Mouse (Mus musculus) T-helper 1 cell (primary cell): ENCODE results near the gene Krt5.
"Not testable (repeated sequence)": the region's sequence is repeated elsewhere in the genome, so short reads cannot be mapped to it uniquely, and the experiment has no call there.

ENCODE experiments used
- in situ Hi-C: fragments of 300-600 bp; cut with MboI, MseI; formaldehyde crosslinking; loops from one replicate; pipeline ENCODE4 v1.15.1; 2025; ENCODE audit warnings: high pct_unique_total_duplicates

The Krt5 gene

GRCm38 (mm10) chr15:101712720-101713119, at the start of gene Krt5:
Krt5 (minus strand) TSS chr15:101712898.
- in situ Hi-C loops, result loop anchor here (5.0 to 25.0 kb wide), 2 partner anchors 85 to 1775 kb away; partner anchors contain the start of gene Gm5414

DNA sequence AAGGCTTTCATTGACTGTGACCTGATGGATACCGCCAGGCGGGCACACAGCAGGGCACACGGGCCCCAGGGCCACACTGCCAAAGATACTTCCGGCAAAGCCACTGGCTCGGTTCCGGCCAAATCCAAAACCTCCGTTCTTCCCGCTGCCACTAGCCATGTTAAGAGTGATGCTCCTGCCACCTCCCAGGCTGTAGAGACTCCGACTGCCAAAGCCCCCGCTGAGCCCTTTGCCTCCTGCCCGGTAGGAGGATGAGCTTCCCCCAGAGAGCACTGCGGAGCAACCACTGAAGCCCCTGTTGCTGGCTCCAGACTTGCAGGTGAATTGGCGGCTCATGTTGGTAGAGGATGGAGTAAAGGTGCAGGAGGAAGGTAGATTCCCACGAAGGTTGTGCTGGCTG, 30.0 kb upstream of the Krt5 start, which contains the start of gene Krt71:
Krt71 (minus strand) TSS at position 399 of the 400 bp plus-strand sequence.
- in situ Hi-C loops, result no loop called here

GRCm38 (mm10) chr15:101737786-101738185, 25.1 kb upstream of the Krt5 start:
- in situ Hi-C loops, result no loop called here

GRCm38 (mm10) chr15:101730653-101731052, 18.0 kb upstream of the Krt5 start:
- in situ Hi-C loops, result no loop called here

DNA sequence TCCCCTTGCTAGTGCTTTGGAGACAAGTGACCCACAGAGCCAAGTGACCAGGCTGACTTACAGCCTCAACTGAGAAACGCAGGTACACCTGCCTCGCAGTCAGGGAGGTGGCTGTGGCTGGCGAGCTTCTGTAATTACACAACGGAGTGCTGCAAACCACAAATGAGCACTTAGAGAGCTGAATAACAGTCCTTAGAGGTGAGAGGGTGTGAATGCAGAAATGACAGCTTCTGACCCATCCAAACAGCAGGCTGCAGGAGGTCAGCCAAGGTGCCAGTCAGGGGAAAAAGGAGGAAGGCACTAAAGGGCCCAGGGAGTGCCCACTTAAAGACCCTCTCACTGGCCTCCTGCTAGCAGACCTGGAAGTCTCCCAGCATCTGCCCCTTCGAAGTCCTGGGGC, 12.0 kb upstream of the Krt5 start:
- in situ Hi-C loops, result loop anchor here (25.0 kb wide), 1 partner anchor 1787 kb away; no protein-coding TSS in a partner anchor

DNA sequence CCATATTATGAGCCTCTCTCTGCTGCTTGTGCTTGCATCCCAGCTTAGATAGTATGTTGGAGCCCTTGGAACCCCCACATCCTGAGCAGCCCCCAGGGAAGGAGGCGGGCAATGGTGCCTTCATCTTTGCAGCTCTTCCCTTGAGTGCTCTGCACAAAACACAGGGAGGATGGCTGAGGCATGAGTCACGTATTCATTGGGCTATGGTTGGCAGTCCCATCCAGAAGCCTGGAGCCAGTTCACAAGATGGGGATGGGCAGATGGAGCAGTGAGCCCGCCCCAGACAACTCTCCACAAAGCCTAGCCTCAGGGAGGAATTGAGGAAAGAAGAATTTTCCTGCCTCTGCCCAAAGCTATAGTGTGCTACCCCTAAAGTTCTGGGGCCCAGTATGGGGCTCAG, 3.1 kb upstream of the Krt5 start:
- in situ Hi-C loops, result loop anchor here (25.0 kb wide), 1 partner anchor 1779 kb away; no protein-coding TSS in a partner anchor

DNA sequence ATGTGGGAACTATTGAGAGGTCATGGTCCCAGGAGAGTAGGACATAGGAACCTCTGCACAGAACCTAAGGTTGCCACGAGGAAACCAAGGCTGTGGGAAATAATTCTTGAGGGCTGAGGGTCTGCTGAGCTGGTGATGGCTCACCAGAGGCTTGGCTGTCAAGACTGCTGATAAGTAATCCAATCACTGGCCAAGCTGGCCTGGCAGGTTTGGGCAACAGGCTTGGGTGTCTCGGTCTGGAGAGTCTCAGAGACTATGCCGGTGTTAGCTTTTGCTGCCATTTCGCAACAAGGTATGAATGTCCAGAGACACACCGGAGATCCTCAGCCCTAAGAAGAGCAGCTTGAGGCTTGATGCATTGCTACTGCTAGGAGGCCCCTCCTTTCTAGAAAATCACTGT, 1.7 kb upstream of the Krt5 start:
- in situ Hi-C loops, result loop anchor here (5.0 to 25.0 kb wide), 2 partner anchors 87 to 1777 kb away; partner anchors contain the start of gene Gm5414

DNA sequence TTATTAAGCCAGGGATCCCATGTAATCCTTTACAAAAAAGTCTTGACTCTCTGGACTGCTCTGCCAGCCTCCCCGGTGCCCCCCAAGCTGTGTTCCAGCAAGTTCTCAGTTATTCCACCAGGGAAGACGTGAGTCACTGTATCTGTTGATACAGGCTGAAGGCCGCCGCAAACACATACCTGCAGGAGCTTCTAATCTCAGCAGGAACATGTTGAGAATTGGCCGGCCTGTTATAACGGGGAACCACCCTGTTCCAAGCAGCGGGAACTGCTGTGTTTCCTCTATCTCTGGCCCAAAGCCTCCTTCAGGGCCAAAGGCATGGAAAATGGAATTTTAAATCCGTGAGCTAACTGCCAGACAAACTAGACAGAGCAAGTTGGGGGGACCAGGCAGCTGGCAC, 1.0 kb upstream of the Krt5 start:
- in situ Hi-C loops, result loop anchor here (5.0 to 25.0 kb wide), 2 partner anchors 86 to 1776 kb away; partner anchors contain the start of gene Gm5414

DNA sequence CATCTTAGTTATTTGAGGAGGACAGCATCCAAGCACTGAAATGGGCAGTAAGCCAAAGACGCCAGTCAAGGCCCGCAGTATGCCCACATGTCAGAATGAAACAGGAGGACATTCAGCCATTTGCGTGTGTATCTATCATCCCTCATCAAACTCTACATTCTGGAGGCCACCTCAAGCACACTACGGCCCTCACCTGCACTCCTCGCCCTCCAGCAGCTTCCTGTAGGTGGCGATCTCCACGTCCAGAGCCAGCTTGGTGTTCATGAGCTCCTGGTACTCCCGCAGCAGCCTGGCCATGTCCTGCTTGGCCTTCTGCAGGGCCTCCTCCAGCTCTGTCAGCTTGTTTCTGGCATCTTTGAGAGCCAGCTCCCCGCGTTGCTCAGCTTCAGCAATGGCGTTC, 4.0 kb downstream of the Krt5 start:
- in situ Hi-C loops, result loop anchor here (25.0 kb wide), 1 partner anchor 1771 kb away; no protein-coding TSS in a partner anchor

- in situ Hi-C loops, result loop anchor here (25.0 kb wide), 1 partner anchor 1770 kb away; no protein-coding TSS in a partner anchor
These were observed 5.2 kb downstream of the Krt5 start for GRCm38 (mm10) chr15:101707454-101707853.

DNA sequence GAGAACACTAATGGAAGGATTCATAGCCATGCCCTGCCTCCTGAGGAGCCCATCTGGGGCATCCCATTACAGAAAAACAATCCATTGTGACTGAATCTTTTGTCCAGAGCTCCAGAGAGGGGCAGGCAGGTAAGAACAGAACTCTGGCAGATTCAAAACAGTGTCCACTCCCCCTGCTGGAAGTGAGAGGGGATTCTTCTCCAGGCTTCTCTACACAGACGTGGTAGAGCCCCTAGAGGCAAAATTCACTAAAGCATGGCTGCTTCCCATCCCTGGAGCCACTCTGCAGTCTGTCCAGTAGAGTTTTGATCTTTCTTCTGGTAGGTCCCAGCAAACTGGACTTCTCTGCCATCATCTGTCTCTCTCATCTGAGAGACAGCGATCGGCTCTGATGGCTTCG, 8.6 kb downstream of the Krt5 start:
- in situ Hi-C loops, result loop anchor here (25.0 kb wide), 1 partner anchor 1767 kb away; no protein-coding TSS in a partner anchor

- in situ Hi-C loops, result loop anchor here (25.0 kb wide), 1 partner anchor 1765 kb away; no protein-coding TSS in a partner anchor
These were observed 10.3 kb downstream of the Krt5 start for GRCm38 (mm10) chr15:101702380-101702779.

DNA sequence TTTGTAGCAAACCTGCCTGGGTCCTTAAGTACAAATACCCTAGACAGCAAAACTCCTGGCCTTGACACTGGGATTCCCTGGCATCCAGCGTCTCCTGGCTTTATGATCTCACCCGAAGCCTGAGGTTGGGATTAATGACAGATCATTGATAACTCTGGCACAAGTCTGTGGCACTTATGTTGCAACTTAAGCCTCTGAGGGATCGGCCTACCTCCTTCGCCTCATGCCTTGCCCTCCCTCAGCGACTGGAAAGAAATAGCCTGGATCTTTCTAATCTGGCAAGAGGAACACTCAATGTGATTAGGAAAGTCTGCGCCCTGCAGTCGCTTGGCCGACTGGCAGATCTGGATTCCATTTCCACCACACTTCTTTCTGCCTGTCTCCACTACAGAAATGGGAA, 12.8 kb downstream of the Krt5 start:
- in situ Hi-C loops, result loop anchor here (25.0 kb wide), 1 partner anchor 1763 kb away; no protein-coding TSS in a partner anchor

DNA sequence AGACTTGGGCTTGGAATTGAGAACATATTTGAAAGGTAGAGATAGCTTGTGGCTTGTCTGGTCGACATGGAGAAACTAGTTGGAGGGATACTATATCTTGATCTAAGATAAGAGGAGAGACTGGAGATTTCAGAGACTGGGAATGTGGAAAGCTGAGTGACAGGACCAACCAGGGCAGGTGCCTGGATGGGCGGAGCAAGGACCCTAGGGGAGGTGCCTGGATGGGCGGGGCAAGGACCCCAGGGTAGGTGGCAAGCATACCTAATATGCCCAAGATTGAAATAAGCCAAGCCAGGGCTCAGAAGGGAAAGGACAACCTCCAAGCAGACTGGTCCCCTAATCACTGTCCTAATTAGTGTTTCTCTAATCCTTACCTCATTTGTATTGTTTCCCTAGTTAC, 13.5 kb downstream of the Krt5 start:
- in situ Hi-C loops, result no loop called here

GRCm38 (mm10) chr15:101697326-101698188, 15.1 kb downstream of the Krt5 start:
- in situ Hi-C loops, result no loop called here

DNA sequence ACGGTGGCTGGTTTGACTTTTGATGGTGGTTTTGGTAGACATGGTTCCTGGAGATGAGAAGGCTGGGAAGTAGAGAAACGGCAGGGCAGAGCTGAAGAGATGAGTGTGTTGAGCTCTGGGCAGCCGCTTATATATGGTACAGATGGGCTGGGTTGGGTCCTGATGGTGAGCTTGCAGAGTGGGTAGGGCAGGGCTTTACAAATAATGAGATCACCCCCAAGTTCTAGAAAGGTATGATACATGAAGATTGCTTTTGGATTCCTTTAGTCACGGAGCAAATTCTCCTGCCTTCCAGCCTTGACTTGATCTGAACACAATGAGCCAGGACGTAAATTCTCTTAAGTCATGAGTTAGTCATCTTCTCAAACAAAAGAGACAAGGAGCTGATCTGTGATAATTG, 18.5 kb downstream of the Krt5 start, which contains the start of gene Krt6a:
Krt6a (minus strand) TSS at position 101 of the 400 bp plus-strand sequence.
- in situ Hi-C loops, result no loop called here

GRCm38 (mm10) chr15:101690460-101690859, 22.2 kb downstream of the Krt5 start:
- in situ Hi-C loops, result not testable (repeated sequence)

DNA sequence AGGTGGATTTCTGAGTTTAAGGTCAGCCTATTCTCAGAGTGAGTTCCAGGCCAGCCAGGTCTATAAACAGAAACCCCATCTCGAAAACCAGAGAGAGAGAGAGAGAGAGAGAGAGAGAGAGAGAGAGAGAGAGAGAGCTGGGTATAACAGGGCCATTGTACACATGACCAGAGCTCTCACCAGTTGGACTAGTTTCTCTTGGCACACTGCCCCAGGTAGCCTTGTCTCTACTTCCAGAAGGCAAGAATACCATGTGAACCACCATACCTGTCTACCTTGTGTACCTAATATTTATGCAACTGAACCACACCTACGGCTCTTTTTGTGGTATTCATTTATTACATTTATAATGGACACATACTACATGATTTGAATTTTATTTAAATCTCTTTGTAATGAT, 24.5 kb downstream of the Krt5 start:
- in situ Hi-C loops, result loop anchor here (5.0 kb wide), 1 partner anchor 566 kb away; no protein-coding TSS in a partner anchor

DNA sequence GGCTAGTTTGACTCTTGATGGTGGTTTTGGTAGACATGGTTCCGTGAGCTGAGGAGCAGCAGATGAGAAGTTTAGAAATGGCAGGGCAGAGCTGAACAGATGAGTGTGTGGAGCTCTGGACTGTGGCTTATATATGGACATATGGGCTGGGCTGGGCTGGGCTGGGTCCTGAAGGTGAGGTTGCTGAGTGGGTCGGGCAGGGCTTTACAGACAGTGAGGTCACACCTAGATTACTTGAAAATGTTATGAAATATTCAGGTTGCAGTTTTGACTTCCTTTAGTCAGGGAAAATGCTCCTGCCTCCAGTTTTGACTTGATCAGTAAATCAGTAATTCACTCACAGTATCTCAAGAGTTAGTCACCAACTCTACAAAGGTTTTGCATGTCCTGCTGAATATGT, 32.5 kb downstream of the Krt5 start, which contains the start of gene Krt6b:
Krt6b (minus strand) TSS at position 101 of the 400 bp plus-strand sequence.
- in situ Hi-C loops, result no loop called here

DNA sequence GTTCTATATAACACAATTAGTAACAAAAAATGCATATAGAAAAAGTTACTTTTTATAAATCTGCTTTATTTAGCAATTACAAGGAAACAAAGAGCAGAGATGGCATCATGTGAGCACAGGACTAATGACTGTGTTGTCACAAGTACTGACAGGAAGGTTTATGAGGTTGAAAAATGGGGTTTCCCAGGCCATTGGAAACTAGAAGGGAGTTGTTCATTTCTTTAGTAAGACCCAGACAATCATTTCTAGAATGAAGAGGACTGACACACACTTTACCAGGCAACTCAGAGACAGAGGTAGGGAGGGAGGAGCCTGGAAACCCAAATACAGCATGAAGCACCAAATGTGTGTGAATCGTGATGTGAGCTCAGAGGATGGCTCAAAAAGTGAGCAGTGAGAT, 36.7 kb downstream of the Krt5 start:
- in situ Hi-C loops, result no loop called here
